Mouse (Mus musculus) thymus, adult 2 months (tissue): ENCODE data around the gene Cyp1b1. TPM values are rescaled to one million over a fixed set of nuclear protein-coding genes. Genes with fewer than 3 reads are reported as not detected.
A peak's percentile ranks its signal among the peaks of the same experiment; 100 is the strongest.

Source experiments
- DNase-seq: peaks from one replicate; pipeline ENCODE4 v3.0.0; 2021
- H3K27ac ChIP-seq: fragments of 200-500 bp; 2 replicates; pipeline ENCODE4 v1.5.1; 2012; ENCODE audit warnings: low read length, control low read depth; ENCODE audit not compliant: control insufficient read depth, insufficient read depth
- H3K27me3 ChIP-seq: fragments of 200-500 bp; 2 replicates; pipeline ENCODE4 v1.6.1; 2012; ENCODE audit warnings: mild to moderate bottlenecking, low read length, moderate library complexity, mixed read lengths; ENCODE audit not compliant: control insufficient read depth, insufficient read depth
- H3K36me3 ChIP-seq: fragments of 200-500 bp; 2 replicates; pipeline ENCODE4 v1.6.1; 2012; ENCODE audit warnings: mild to moderate bottlenecking, low read length, moderate library complexity; ENCODE audit not compliant: control insufficient read depth, insufficient read depth
- H3K4me1 ChIP-seq: fragments of 200-500 bp; replicated peaks from 2 replicates; pipeline ENCODE4 v1.6.1; 2012; ENCODE audit warnings: low read length; ENCODE audit not compliant: control insufficient read depth, insufficient read depth
- H3K4me3 ChIP-seq: fragments of 200-500 bp; 2 replicates; pipeline ENCODE4 v1.5.1; 2012; ENCODE audit warnings: mild to moderate bottlenecking, low read length, control low read depth, moderate library complexity; ENCODE audit not compliant: control insufficient read depth, insufficient read depth
- CTCF ChIP-seq: fragments of 200-500 bp; IDR thresholded peaks from 2 replicates; pipeline ENCODE4 v1.5.1; 2012; ENCODE audit warnings: mild to moderate bottlenecking, control low read depth, low read length, moderate library complexity, borderline replicate concordance; ENCODE audit not compliant: control insufficient read depth, poor library complexity, insufficient read depth; ENCODE audit errors: extremely low read depth
- POLR2A ChIP-seq: fragments of 200-500 bp; IDR thresholded peaks from 2 replicates; pipeline ENCODE4 v1.6.1; 2012; ENCODE audit warnings: mild to moderate bottlenecking, low read length, control low read depth, moderate library complexity; ENCODE audit not compliant: control insufficient read depth, poor library complexity, insufficient read depth; ENCODE audit errors: extremely low read depth
- WGBS: fragments of 180-500 bp; shearing (Covaris S2); methylation state at CpG from one replicate; pipeline ENCODE4 v1.1.7; 2018; 5-methylcytosine and 5-hydroxymethylcytosine counted together
- polyA plus RNA-seq: library from polyadenylated mRNA; depleted of rRNA; stranded (reverse); fragments of >200 nt; gene quantifications from 2 replicates; pipeline ENCODE4 v1.2.3, GENCODE M21; 2012

Gene Cyp1b1
- polyA plus RNA-seq, 1 experiment = 14.1 TPM

- TF ChIP-seq POLR2A = no peak
- TF ChIP-seq CTCF = no peak
- Histone ChIP-seq H3K27ac (no peak overlapping the region), H3K4me1 (peaks cover 2% of the 10 kb centered on the region; the same call in 1 of the 2 replicates), H3K27me3 (peaks cover 9% of the 10 kb centered on the region; the same call in 1 of the 2 replicates), H3K36me3 (no peaks in the 10 kb centered on the region), H3K4me3 (no peak overlapping the region)
- WGBS = 67% methylated on average over 7 of the region's 7 CpGs
- no peak for DNase-seq
These were observed 6.7 kb downstream of the Cyp1b1 start for GRCm38 (mm10) chr17:79708168-79708567.

DNA sequence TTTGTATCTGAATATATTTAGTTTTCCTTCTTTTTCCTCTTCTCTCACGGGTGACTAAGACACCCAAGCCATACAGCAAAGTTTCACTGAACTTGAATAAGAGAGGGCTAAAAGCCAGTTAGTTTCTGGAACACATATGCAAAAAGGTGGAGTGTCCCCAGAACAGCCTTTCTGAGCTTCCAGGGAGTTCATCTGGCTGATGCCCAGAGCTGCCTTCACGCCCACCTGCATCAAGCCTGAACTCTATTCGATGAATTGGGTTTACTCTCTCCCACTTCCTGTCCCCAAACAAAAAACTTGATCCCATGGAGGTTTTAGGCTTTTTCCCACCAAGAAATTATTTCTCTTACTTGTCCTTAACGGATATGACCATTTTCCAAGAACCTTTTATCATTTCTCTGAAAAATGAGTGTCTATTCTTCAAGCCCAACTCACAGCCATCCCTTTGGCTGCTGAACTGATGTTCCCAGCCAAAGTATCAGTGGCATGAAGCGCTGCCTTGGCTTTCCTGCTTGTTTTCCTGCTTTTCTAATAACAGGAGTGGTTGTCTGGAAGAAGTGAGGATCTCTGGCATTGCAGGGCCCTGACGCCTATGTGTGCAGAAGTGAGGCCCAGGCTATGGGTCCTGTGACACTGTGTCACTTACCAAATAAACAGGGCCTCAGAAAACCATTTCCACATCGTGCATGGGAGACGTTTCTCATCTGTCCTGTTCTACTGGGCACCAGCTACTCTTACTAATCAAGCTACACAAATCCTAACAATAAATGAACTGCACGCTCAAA lies 9.0 kb downstream of the Cyp1b1 start:
- TF ChIP-seq CTCF = no peak
- TF ChIP-seq POLR2A = no peak
- 83% methylated on average over 9 of the region's 9 CpGs for WGBS

DNA sequence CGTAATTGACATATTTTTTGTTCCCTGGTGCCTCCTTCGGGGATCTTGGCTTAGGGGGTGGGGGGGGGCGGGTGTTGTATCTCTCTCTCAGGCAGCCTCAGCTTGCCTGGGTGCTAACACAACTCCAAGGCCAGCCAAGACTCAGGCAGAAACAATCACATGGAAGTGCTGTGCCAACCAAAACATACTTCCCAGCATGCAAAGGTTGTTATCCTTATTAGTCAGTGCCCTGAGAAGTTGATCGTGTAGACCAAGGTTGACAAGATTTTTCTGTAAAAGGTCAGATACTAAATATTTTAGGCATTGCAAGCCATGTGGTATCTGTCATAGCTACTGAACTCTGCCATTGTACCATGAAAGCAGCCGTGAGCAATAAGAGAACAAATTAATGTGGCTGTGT lies 14.0 kb downstream of the Cyp1b1 start:
- no peaks in the 10 kb centered on the region for H3K36me3 ChIP-seq
- no peak overlapping the region for H3K4me3 ChIP-seq
- no peak overlapping the region for H3K27ac ChIP-seq
- no peaks in the 10 kb centered on the region for H3K4me1 ChIP-seq
- no peaks in the 10 kb centered on the region for H3K27me3 ChIP-seq
- no peak for TF ChIP-seq POLR2A
- no peak for TF ChIP-seq CTCF
- DNase-seq = no peak
- WGBS = 97% methylated on average over 5 of the region's 5 CpGs

More for the DNA sequence above, 9.0 kb downstream of the Cyp1b1 start:
- Histone ChIP-seq H3K36me3 (no peaks in the 10 kb centered on the region), H3K27ac (no peak overlapping the region), H3K4me1 (no peaks in the 10 kb centered on the region), H3K4me3 (no peak overlapping the region), H3K27me3 (peaks cover 2% of the 10 kb centered on the region; the same call in 1 of the 2 replicates)
- no peak for DNase-seq

DNA sequence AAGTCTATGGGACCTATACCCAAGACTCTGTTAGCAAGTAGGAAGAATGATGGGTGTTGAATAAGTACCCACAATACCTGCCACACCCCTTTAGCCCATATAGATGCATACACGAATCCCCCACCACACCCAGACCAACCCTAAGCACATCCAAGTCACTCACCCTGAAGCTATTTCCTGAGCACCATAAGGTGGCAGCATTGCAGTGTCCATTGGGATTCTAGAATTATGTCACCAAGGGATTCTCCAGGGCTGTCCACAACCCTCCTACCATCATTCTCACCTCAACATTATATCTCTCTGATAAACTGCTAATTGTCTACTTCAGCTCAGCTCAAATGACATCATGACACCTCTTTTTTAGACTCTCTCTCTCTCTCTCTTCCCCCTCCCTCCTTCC lies 15.7 kb downstream of the Cyp1b1 start:
- no peak overlapping the region for H3K4me3 ChIP-seq
- no peaks in the 10 kb centered on the region for H3K4me1 ChIP-seq
- DNase-seq = peak; percentile 3
- H3K36me3 ChIP-seq = no peaks in the 10 kb centered on the region
- WGBS = 41% methylated on average over 1 of the region's 1 CpGs
- no peaks in the 10 kb centered on the region for H3K27me3 ChIP-seq
- H3K27ac ChIP-seq = no peak overlapping the region
- no peak for TF ChIP-seq CTCF
- TF ChIP-seq POLR2A = no peak

DNA sequence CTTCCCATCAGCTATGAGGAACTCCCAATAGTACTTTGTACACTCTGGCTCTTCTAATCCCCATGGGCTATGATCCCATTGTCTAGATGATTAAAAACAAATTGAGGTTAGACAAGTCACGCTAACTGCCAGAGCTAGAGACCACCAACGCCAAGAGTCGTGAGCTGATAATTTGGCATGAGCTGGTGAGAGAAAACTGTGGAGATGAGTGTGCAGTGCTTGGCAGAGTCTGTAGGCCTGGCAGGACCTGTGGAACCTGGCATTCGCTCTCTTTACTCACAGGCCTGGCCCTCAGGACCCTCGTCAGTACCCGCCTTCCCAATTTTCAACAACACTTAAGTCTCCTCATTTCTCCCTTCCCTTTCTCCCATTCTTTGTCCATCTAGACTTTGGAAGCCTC lies 19.3 kb downstream of the Cyp1b1 start:
- no peaks in the 10 kb centered on the region for H3K36me3 ChIP-seq
- TF ChIP-seq POLR2A (no peak), CTCF (no peak)
- DNase-seq = no peak
- H3K27me3 ChIP-seq = no peaks in the 10 kb centered on the region
- H3K4me1 ChIP-seq = no peaks in the 10 kb centered on the region
- H3K4me3 ChIP-seq = no peak overlapping the region
- no peak overlapping the region for H3K27ac ChIP-seq
- 96% methylated on average over 6 of the region's 6 CpGs for WGBS

GRCm38 (mm10) chr17:79695106-79695505 lies 19.8 kb downstream of the Cyp1b1 start:
- Histone ChIP-seq H3K27ac (no peak overlapping the region), H3K4me3 (no peak overlapping the region), H3K36me3 (no peaks in the 10 kb centered on the region), H3K27me3 (no peaks in the 10 kb centered on the region), H3K4me1 (no peaks in the 10 kb centered on the region)
- TF ChIP-seq CTCF = no peak
- TF ChIP-seq POLR2A = no peak
- DNase-seq = no peak
- 87% methylated on average over 4 of the region's 4 CpGs for WGBS

GRCm38 (mm10) chr17:79670837-79671236 lies 44.0 kb downstream of the Cyp1b1 start:
- WGBS = 84% methylated on average over 2 of the region's 2 CpGs
- no peaks in the 10 kb centered on the region for H3K27me3 ChIP-seq
- no peak for TF ChIP-seq POLR2A
- TF ChIP-seq CTCF = no peak
- no peaks in the 10 kb centered on the region for H3K4me1 ChIP-seq
- DNase-seq = no peak
- no peak overlapping the region for H3K27ac ChIP-seq
- H3K4me3 ChIP-seq = no peak overlapping the region
- H3K36me3 ChIP-seq = no peaks in the 10 kb centered on the region
